Mouse (Mus musculus): ENCODE measurements at regions not wholly inside any gene's neighbourhood (a gene's known extent, or its start where the extent isn't known, plus 50 kb on each side); places are given as distances from the start of the nearest gene placed in this dataset.

DNA sequence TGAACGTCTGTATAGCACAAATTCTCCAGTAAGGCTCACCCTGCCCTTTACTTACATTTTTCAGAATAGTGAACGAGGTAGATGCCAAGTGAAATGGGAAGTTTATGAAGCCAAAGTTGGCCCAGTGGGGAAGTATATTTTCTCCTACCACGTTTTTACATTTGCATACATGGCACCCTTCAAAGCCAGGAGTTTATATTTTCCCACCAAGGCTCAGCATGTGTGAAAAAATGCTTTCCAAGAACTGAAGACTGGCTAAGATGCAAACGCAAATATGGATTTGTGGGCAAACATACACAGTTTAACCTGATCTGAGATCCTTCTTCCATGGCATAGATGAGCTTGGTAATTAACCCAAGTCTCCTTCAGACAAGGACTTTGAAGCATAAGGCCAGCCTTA lies 2209.4 kb upstream of the Gm7489 start:
- Histone ChIP-seq H3K4me3 (ENCODE audit: control insufficient read depth in 1 of 2, insufficient read depth in 1 of 2, low read depth in 2 of 2, low read length in 2 of 2) (no peak overlapping the region), H3K9me3 (replicated peaks; ENCODE audit: insufficient read depth, low read length) (no peaks in the 10 kb centered on the region), H3K4me1 (ENCODE audit: control insufficient read depth in 1 of 2, insufficient read depth in 2 of 2, low read length in 2 of 2) (peaks cover 18 to 31% of the 10 kb centered on the region in 2 experiments), H3K36me3 (ENCODE audit: control insufficient read depth in 1 of 2, insufficient read depth in 2 of 2, low read length in 2 of 2) (peaks cover 0 to 31% of the 10 kb centered on the region in 2 experiments; a peak in 2 of 4 replicates), H3K79me2 (ENCODE audit: control insufficient read depth, insufficient read depth, low read length, poor library complexity) (no peaks in the 10 kb centered on the region), H3K9ac (ENCODE audit: control insufficient read depth, low read depth, low read length, poor library complexity, severe bottlenecking) (no peak overlapping the region), H3K27ac (ENCODE audit: control insufficient read depth, low read depth, low read length) (no peak overlapping the region), H3K27me3 (ENCODE audit: control insufficient read depth in 1 of 2, insufficient read depth in 2 of 2, low read length in 2 of 2) (no peaks in the 10 kb centered on the region)
- no peak for DNase-seq (ENCODE audit: low read depth, low spot score)
- TF ChIP-seq GABPA (IDR thresholded peaks at IDR 0.05; ENCODE audit: low read depth, low read length) = no peak
- TF ChIP-seq MYB (IDR thresholded peaks at IDR 0.05; ENCODE audit: low read depth, low read length) = no peak
- TF ChIP-seq HCFC1 (IDR thresholded peaks at IDR 0.05; ENCODE audit: low read depth, low read length) = no peak

DNA sequence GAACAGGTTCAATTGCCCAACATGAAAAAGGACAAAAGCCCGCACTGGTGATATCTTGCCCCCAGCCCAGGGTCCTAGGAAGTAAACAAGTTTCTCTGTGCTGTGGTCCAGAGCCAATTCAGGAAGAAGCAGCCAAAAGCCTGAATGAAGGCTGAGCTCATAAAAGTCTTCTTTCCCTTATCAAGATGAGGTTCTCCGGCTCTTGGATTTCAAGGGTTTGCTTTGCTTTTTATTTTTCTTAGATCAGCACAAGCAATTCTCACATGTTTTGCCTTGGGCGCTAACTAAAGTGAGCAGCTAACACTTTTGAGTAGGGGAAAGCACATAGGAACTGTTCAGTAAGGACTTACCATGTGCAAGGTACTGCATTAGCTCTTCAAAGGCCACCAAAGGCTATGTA lies 2208.0 kb upstream of the Gm7489 start:
- Histone ChIP-seq H3K9ac (ENCODE audit: control insufficient read depth, low read depth, low read length, poor library complexity, severe bottlenecking) (no peak overlapping the region), H3K4me1 (ENCODE audit: control insufficient read depth in 1 of 2, insufficient read depth in 2 of 2, low read length in 2 of 2) (peaks cover 21 to 35% of the 10 kb centered on the region in 2 experiments), H3K79me2 (ENCODE audit: control insufficient read depth, insufficient read depth, low read length, poor library complexity) (no peaks in the 10 kb centered on the region), H3K27me3 (ENCODE audit: control insufficient read depth in 1 of 2, insufficient read depth in 2 of 2, low read length in 2 of 2) (no peaks in the 10 kb centered on the region), H3K27ac (ENCODE audit: control insufficient read depth, low read depth, low read length) (no peak overlapping the region), H3K36me3 (ENCODE audit: control insufficient read depth in 1 of 2, insufficient read depth in 2 of 2, low read length in 2 of 2) (peaks cover 0 to 38% of the 10 kb centered on the region in 2 experiments; a peak in 2 of 4 replicates), H3K9me3 (replicated peaks; ENCODE audit: insufficient read depth, low read length) (no peaks in the 10 kb centered on the region), H3K4me3 (ENCODE audit: control insufficient read depth in 1 of 2, insufficient read depth in 1 of 2, low read depth in 2 of 2, low read length in 2 of 2) (no peak overlapping the region)
- TF ChIP-seq CTCF (IDR thresholded peaks at IDR 0.05 in 2 of 3, conservative IDR thresholded peaks at IDR 0.05 in 1 of 3; ENCODE audit: control insufficient read depth in 1 of 3, insufficient read depth in 1 of 3, low read depth in 2 of 3, low read length in 3 of 3, poor library complexity in 1 of 3, severe bottlenecking in 1 of 3) (no peak), GATA1 (IDR thresholded peaks at IDR 0.05; ENCODE audit: low read depth, low read length) (peak; percentile 53), POLR2AphosphoS2 (IDR thresholded peaks at IDR 0.05; ENCODE audit: low read length) (no peak), TBP (IDR thresholded peaks at IDR 0.05; ENCODE audit: low read depth, low read length) (no peak), MAZ (IDR thresholded peaks at IDR 0.05; ENCODE audit: low read depth, low read length) (no peak), USF2 (IDR thresholded peaks at IDR 0.05; ENCODE audit: borderline replicate concordance in 1 of 2, insufficient read depth in 1 of 2, low read depth in 1 of 2, low read length in 2 of 2) (no peak), ZMIZ1 (IDR thresholded peaks at IDR 0.05; ENCODE audit: low read depth, low read length) (no peak), BHLHE40 (IDR thresholded peaks at IDR 0.05; ENCODE audit: borderline replicate concordance, low read depth, low read length) (no peak)
- DNase-seq (ENCODE audit: low read depth, low spot score) = no peak

DNA sequence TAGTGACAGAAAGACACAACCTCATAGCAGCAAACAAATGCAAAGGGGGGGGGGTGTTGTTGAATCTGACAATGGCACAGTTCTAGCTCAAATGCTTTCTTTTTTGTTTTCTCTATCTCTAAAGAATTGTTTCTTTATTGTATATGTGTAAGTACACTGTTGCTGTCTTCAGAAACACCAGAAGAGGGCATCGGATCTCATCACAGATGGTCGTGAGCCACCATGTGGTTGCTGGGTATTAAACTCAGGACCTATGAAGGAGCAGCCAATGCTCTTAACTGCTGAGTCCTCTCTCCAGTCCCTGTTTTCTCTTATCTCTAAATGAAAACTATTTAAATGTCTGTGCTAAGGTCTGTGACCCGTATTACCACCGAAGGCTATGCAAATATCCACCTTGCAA lies 2207.4 kb upstream of the Gm7489 start:
- no peak overlapping the region for H3K9ac ChIP-seq (ENCODE audit: control insufficient read depth, low read depth, low read length, poor library complexity, severe bottlenecking)
- H3K27me3 ChIP-seq (ENCODE audit: control insufficient read depth in 1 of 2, insufficient read depth in 2 of 2, low read length in 2 of 2) = no peaks in the 10 kb centered on the region
- peaks cover 0 to 44% of the 10 kb centered on the region in 2 experiments; a peak in 2 of 4 replicates for H3K36me3 ChIP-seq (ENCODE audit: control insufficient read depth in 1 of 2, insufficient read depth in 2 of 2, low read length in 2 of 2)
- H3K27ac ChIP-seq (ENCODE audit: control insufficient read depth, low read depth, low read length) = no peak overlapping the region
- no peaks in the 10 kb centered on the region for H3K79me2 ChIP-seq (ENCODE audit: control insufficient read depth, insufficient read depth, low read length, poor library complexity)
- DNase-seq (ENCODE audit: low read depth, low spot score) = peak; percentile 31
- TF ChIP-seq NRF1 (IDR thresholded peaks at IDR 0.05; ENCODE audit: insufficient read depth, low read depth, low read length, poor library complexity, severe bottlenecking) (no peak), NELFE (IDR thresholded peaks at IDR 0.05; ENCODE audit: low read depth, low read length) (no peak), ZNF384 (IDR thresholded peaks at IDR 0.05; ENCODE audit: low read depth, low read length) (no peak; the same call in 1 of the 2 replicates), MAFK (IDR thresholded peaks at IDR 0.05; ENCODE audit: borderline replicate concordance, low read depth, low read length) (no peak), CTCF (IDR thresholded peaks at IDR 0.05 in 2 of 3, conservative IDR thresholded peaks at IDR 0.05 in 1 of 3; ENCODE audit: control insufficient read depth in 1 of 3, insufficient read depth in 1 of 3, low read depth in 2 of 3, low read length in 3 of 3, poor library complexity in 1 of 3, severe bottlenecking in 1 of 3) (peak in 2 of 3 experiments; percentile 23 to 49; a peak in 3 of 6 replicates), RCOR1 (IDR thresholded peaks at IDR 0.05; ENCODE audit: low read depth, low read length) (no peak), SIN3A (IDR thresholded peaks at IDR 0.05; ENCODE audit: low read length) (no peak), POLR2AphosphoS2 (IDR thresholded peaks at IDR 0.05; ENCODE audit: low read length) (no peak), SMC3 (IDR thresholded peaks at IDR 0.05; ENCODE audit: low read depth, low read length) (peak; percentile 29; the same call in 1 of the 2 replicates), JUND (IDR thresholded peaks at IDR 0.05; ENCODE audit: low read depth, low read length) (no peak), TBP (IDR thresholded peaks at IDR 0.05; ENCODE audit: low read depth, low read length) (no peak), RAD21 (IDR thresholded peaks at IDR 0.05; ENCODE audit: low read depth, low read length) (0 out of 2 replicates have a peak, but pooled peaks have one; percentile 1), MYB (IDR thresholded peaks at IDR 0.05; ENCODE audit: low read depth, low read length) (no peak), MXI1 (IDR thresholded peaks at IDR 0.05; ENCODE audit: low read depth, low read length) (0 out of 2 replicates have a peak, but pooled peaks have one; percentile 11), GATA1 (IDR thresholded peaks at IDR 0.05; ENCODE audit: low read depth, low read length) (no peak)
- peaks cover 22 to 41% of the 10 kb centered on the region in 2 experiments for H3K4me1 ChIP-seq (ENCODE audit: control insufficient read depth in 1 of 2, insufficient read depth in 2 of 2, low read length in 2 of 2)
- H3K9me3 ChIP-seq (replicated peaks; ENCODE audit: insufficient read depth, low read length) = no peaks in the 10 kb centered on the region
- no peak overlapping the region for H3K4me3 ChIP-seq (ENCODE audit: control insufficient read depth in 1 of 2, insufficient read depth in 1 of 2, low read depth in 2 of 2, low read length in 2 of 2)
